Mouse (Mus musculus): ENCODE results near the gene Tln1. TPM values are rescaled to one million over a fixed set of nuclear protein-coding genes. Genes with fewer than 3 reads are reported as not detected.

The Tln1 gene
- total and polyA plus RNA-seq, 3 experiments = 22.3 to 59.3 (median 50.1) TPM

DNA sequence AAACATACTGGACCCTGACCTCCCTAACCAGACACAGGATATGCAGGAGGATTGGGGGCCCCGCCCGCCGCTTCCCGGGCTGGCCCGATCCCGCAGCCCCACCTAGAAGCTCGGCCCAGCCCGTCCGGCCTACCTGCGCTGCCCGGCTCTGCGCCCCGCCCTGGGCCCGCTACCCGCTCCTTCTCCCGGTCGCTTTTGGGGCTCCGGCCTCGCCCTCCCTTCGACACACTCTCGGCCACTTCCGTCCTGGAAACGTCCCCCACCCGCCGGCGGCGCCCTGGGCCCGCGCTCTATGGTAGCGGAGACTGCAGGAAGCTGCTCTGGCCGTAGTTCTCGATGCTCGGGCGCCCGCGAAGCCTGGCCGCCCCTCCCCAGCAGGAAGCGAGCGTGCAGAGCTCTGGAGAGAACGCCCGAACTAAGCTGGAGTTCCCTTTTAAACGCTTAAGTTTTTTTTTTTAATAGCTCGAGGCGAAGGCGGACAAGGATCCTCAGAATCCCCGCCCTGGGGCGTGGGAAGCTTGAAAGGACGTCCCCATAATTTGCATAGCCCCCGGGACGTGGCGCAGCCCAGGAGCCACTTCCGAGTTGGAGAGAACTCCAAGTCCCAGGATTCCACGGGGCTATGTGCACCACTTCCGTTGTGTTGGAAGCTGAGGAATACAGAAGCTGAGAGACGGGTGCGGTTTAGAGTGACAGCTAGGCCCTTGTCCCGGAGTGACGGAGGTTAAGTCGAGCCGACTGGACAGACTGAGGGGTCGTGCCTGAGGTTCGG is at the start of gene Tln1, which contains the start of gene Creb3 (continued):
- peak; percentile 65; the same call in 1 of the 2 replicates for TF ChIP-seq MEF2A (IDR thresholded peaks at IDR 0.05; ENCODE audit: borderline replicate concordance, low read depth, low read length)

DNA sequence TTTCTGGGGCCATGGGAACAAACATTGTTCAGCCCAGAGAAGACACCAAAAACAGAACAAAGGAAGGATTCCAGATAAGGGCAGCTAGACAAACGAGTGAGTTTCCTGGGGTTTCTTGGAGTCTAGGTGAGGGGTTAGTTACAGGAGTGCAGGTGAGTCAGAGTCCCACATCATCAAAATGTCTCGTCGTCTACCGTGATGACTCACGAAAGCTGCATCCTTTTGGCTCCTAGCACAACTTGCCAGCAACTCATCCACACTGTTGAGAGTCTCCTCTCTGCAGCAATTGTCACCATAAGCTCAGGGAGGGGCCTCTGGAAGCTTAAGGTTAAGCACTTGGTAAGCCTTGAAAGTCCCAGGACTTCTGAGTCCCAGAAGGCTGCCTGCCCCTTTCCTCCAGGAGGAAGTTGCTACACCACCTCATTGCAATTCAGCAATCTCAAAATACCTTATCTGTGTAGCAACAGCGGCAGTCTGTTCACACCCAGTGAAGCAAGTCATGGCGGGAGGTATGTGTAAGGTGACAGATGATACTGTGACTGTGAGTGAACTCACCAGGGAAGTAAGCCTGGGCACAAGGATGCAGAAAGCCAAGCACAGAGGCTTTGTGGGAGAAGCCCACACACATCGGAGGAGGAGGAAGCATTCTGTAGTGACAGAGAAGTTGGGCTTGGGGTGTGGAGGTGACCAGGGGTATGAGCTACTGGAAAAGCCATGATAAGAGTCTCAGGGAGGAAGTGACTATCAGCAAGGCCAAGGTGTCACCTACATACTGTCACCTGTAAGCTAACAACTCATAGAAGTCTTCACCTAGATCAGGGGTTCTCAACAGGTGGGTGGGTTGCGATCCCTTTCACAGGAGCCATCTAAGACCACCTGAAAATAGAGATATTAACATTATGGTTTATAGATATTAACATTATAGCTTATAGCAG is 42.5 kb upstream of the Tln1 start:
- Histone ChIP-seq H3K9me3 (replicated peaks; ENCODE audit: low read length) (no peaks in the 10 kb centered on the region), H3K4me2 (ENCODE audit: insufficient read depth, low read depth, poor library complexity, severe bottlenecking) (no peak overlapping the region), H3K9ac (ENCODE audit: insufficient read depth, low read depth) (no peak overlapping the region), H3K36me3 (replicated peaks in 1 of 2; ENCODE audit: control insufficient read depth in 1 of 2, insufficient read depth in 1 of 2, low read length in 1 of 2) (no peaks in the 10 kb centered on the region), H3K27me3 (replicated peaks) (peaks cover 37% of the 10 kb centered on the region), H3K27ac (ENCODE audit: insufficient read depth, low read depth) (no peak overlapping the region), H3K4me1 (ENCODE audit: control insufficient read depth in 1 of 2, insufficient read depth in 2 of 2) (no peaks in the 10 kb centered on the region), H3K79me2 (replicated peaks; ENCODE audit: control insufficient read depth, extremely low read depth, insufficient read depth, poor library complexity, severe bottlenecking) (no peaks in the 10 kb centered on the region), H3K4me3 (replicated peaks in 1 of 3; ENCODE audit: low read depth in 2 of 3, low read length in 2 of 3, poor library complexity in 1 of 3) (no peak overlapping the region)
- in situ Hi-C loops (cut with MboI; ENCODE audit: low pct_ligation_motif_present, low pct_unique_long_range_greater_than_20kb, low sequenced_read_pairs) = no loop called here
- no peak for TF ChIP-seq MAFK (IDR thresholded peaks at IDR 0.05; ENCODE audit: insufficient replicate concordance, low read length)
- no peak for TF ChIP-seq GABPA (IDR thresholded peaks at IDR 0.05; ENCODE audit: insufficient replicate concordance, low read depth, low read length)
- TF ChIP-seq CHD2 (IDR thresholded peaks at IDR 0.05; ENCODE audit: low read length) = no peak
- no peak for TF ChIP-seq UBTF (IDR thresholded peaks at IDR 0.05; ENCODE audit: low read depth, low read length)
- no peak for TF ChIP-seq CTCF (conservative IDR thresholded peaks at IDR 0.05 in 1 of 2, IDR thresholded peaks at IDR 0.05 in 1 of 2; ENCODE audit: low read depth in 2 of 2, low read length in 2 of 2)
- TF ChIP-seq TCF12 (IDR thresholded peaks at IDR 0.05; ENCODE audit: low read depth, low read length) = no peak
- TF ChIP-seq MAZ (IDR thresholded peaks at IDR 0.05; ENCODE audit: low read depth, low read length) = no peak
- TF ChIP-seq ETS1 (conservative IDR thresholded peaks at IDR 0.05; ENCODE audit: low read depth, low read length) = no peak
- no peak for TF ChIP-seq HCFC1 (IDR thresholded peaks at IDR 0.05; ENCODE audit: low read depth, low read length)
- no peak for TF ChIP-seq IRF4 (IDR thresholded peaks at IDR 0.05; ENCODE audit: low read depth, low read length)
- no peak for TF ChIP-seq RCOR1 (conservative IDR thresholded peaks at IDR 0.05; ENCODE audit: low read depth, low read length)
- TF ChIP-seq EP300 (IDR thresholded peaks at IDR 0.05; ENCODE audit: low read length) = no peak
- no peak for TF ChIP-seq ZKSCAN1 (IDR thresholded peaks at IDR 0.05; ENCODE audit: borderline replicate concordance, low read depth, low read length)
- TF ChIP-seq SIN3A (IDR thresholded peaks at IDR 0.05; ENCODE audit: low read length) = no peak
- TF ChIP-seq USF2 (conservative IDR thresholded peaks at IDR 0.05; ENCODE audit: low read depth, low read length) = no peak
- TF ChIP-seq CHD1 (IDR thresholded peaks at IDR 0.05; ENCODE audit: low read depth, low read length) = no peak
- TF ChIP-seq NELFE (IDR thresholded peaks at IDR 0.05; ENCODE audit: low read depth, low read length) = no peak
- TF ChIP-seq MXI1 (IDR thresholded peaks at IDR 0.05; ENCODE audit: low read depth, low read length) = no peak
- no peak for TF ChIP-seq POLR2AphosphoS2 (IDR thresholded peaks at IDR 0.05; ENCODE audit: low read depth, low read length)
- dilution Hi-C loops (cut with MboI; ENCODE audit: extremely low pct_ligation_motif_present, extremely low pct_unique_long_range_greater_than_20kb, low sequenced_read_pairs) = no loop called here
- DNase-seq (ENCODE audit: extremely low read depth) = no peak
